Mouse (Mus musculus): ENCODE measurements around the gene Ms4a18. TPM values are rescaled to one million over a fixed set of nuclear protein-coding genes. Genes with fewer than 3 reads are reported as not detected.
A peak's percentile ranks its signal among the peaks of the same experiment; 100 is the strongest.

The Ms4a18 gene
- polyA plus RNA-seq, 1 experiment from 2014 or later, result not detected

GRCm38 (mm10) chr19:11048503-11048902, 30.7 kb upstream of the Ms4a18 start:
- no peak for ATAC-seq (ENCODE audit: low FRiP score, low TSS enrichment)
- Histone ChIP-seq H3K9ac (replicated peaks; ENCODE audit: low read length) (no peak overlapping the region), H3K36me3 (ENCODE audit: control insufficient read depth, insufficient read depth, low read length) (no peaks in the 10 kb centered on the region), H3K4me3 (replicated peaks; ENCODE audit: low read depth, low read length) (no peak overlapping the region), H3K4me1 (ENCODE audit: control insufficient read depth, insufficient read depth, low read length) (no peaks in the 10 kb centered on the region), H3K27ac (replicated peaks; ENCODE audit: low read depth, low read length) (no peak overlapping the region), H3K4me2 (ENCODE audit: low read length) (no peak overlapping the region), H3K27me3 (ENCODE audit: control insufficient read depth, insufficient read depth, low read length) (no peaks in the 10 kb centered on the region; the same call in 1 of the 2 replicates), H3K9me3 (ENCODE audit: control insufficient read depth, low read length) (no peaks in the 10 kb centered on the region)
- 82% methylated on average over 1 of the region's 1 CpGs for WGBS
- no peak for DNase-seq

DNA sequence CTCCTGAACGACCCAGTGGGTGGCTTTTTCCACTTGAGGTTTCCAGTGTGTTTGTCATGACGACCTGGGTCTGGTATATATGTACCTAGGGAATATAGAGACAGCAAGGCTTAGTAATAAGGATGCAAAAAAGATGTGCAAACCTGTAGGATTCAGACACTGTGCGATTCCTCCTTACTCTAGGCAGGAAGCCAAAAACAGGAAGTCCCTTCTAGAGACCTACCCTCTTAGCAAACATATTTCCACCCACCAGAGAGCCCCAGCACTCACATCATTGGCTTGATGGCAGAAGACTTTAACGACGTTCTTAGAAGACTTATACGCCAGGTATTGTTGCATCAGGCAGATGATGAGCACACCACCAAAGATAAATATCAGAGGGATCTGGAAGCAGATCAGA, 30.2 kb upstream of the Ms4a18 start:
- H3K9ac ChIP-seq (replicated peaks; ENCODE audit: low read length), result no peak overlapping the region
- no peaks in the 10 kb centered on the region for H3K9me3 ChIP-seq (ENCODE audit: control insufficient read depth, low read length)
- no peak overlapping the region for H3K4me2 ChIP-seq (ENCODE audit: low read length)
- H3K27ac ChIP-seq (replicated peaks; ENCODE audit: low read depth, low read length), result no peak overlapping the region
- H3K4me1 ChIP-seq (ENCODE audit: control insufficient read depth, insufficient read depth, low read length), result no peaks in the 10 kb centered on the region
- DNase-seq (no peak), ATAC-seq (ENCODE audit: low FRiP score, low TSS enrichment) (no peak)
- no peaks in the 10 kb centered on the region for H3K36me3 ChIP-seq (ENCODE audit: control insufficient read depth, insufficient read depth, low read length)
- WGBS, result 80% methylated on average over 6 of the region's 6 CpGs
- no peaks in the 10 kb centered on the region; the same call in 1 of the 2 replicates for H3K27me3 ChIP-seq (ENCODE audit: control insufficient read depth, insufficient read depth, low read length)
- H3K4me3 ChIP-seq (replicated peaks; ENCODE audit: low read depth, low read length), result no peak overlapping the region

DNA sequence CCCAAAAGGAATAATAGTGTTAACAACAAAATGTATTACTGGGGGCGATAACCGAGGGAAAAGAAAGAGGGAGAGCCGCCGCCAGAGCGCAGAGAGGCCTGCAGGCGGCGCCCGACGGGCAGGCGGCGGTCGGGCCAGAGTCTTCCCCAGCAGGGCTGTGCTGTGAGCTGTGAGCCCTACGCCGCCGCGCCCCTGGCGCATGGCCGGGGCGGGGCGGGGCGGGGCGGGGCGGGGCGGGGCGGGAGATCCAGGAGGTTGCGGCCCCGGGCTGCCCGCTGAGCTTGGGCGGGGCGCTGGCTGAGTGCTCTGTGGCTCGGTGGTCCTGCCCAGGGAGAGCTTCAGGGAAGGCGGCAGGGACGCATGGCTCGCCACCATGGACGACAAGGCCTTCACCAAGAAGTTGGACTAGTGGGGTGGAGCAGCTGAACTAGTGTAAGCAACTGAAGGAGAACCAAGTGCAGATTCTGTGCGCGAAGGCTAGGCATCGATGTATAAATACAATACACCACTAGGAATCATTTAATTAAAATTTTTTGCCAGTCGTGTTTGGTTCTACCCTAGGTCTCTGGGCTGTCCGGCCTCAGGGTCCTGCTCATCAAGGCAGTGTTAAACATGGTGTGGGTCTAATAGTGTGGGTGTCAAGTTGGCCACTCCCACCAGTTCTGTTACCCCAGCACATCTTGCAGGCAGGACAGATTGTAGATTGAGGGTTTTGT, 27.3 kb upstream of the Ms4a18 start:
- H3K4me1 ChIP-seq (ENCODE audit: control insufficient read depth, insufficient read depth, low read length), result no peaks in the 10 kb centered on the region
- 5% methylated on average over 38 of the region's 40 CpGs for WGBS
- no peak overlapping the region for H3K27ac ChIP-seq (replicated peaks; ENCODE audit: low read depth, low read length)
- ATAC-seq (ENCODE audit: low FRiP score, low TSS enrichment), result peak; percentile 94
- H3K4me2 ChIP-seq (ENCODE audit: low read length), result peak overlapping the region; percentile 63
- H3K36me3 ChIP-seq (ENCODE audit: control insufficient read depth, insufficient read depth, low read length), result no peaks in the 10 kb centered on the region
- no peaks in the 10 kb centered on the region for H3K9me3 ChIP-seq (ENCODE audit: control insufficient read depth, low read length)
- no peaks in the 10 kb centered on the region; the same call in 1 of the 2 replicates for H3K27me3 ChIP-seq (ENCODE audit: control insufficient read depth, insufficient read depth, low read length)
- peak overlapping the region; percentile 37; the same call in 1 of the 2 replicates for H3K9ac ChIP-seq (replicated peaks; ENCODE audit: low read length)
- H3K4me3 ChIP-seq (replicated peaks; ENCODE audit: low read depth, low read length), result peak overlapping the region; percentile 31
- peak; percentile 78 for DNase-seq

DNA sequence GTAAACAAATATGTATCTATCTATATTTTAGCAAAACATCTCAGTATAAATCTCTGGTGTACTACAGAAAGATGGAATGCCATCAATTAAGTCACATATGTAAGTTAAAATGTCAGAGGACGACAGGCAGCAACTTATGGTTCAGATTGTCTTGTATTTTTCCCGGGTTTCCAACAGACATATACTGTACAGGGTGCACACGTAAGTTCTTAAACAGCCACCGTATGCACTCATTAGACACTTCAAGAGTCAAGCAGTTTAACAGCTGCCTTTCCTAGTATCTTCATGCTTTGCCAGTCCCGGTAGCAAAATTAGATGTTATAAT, 26.8 kb upstream of the Ms4a18 start:
- 28% methylated on average over 5 of the region's 5 CpGs for WGBS
- DNase-seq (no peak), ATAC-seq (ENCODE audit: low FRiP score, low TSS enrichment) (peak; percentile 62)

GRCm38 (mm10) chr19:11037570-11037969, 19.7 kb upstream of the Ms4a18 start:
- H3K4me3 ChIP-seq (replicated peaks; ENCODE audit: low read depth, low read length), result no peak overlapping the region
- no peak for ATAC-seq (ENCODE audit: low FRiP score, low TSS enrichment)
- no peaks in the 10 kb centered on the region for H3K36me3 ChIP-seq (ENCODE audit: control insufficient read depth, insufficient read depth, low read length)
- H3K9me3 ChIP-seq (ENCODE audit: control insufficient read depth, low read length), result no peaks in the 10 kb centered on the region
- DNase-seq, result no peak
- no peaks in the 10 kb centered on the region for H3K4me1 ChIP-seq (ENCODE audit: control insufficient read depth, insufficient read depth, low read length)
- H3K9ac ChIP-seq (replicated peaks; ENCODE audit: low read length), result no peak overlapping the region
- no peak overlapping the region for H3K27ac ChIP-seq (replicated peaks; ENCODE audit: low read depth, low read length)
- H3K4me2 ChIP-seq (ENCODE audit: low read length), result no peak overlapping the region
- H3K27me3 ChIP-seq (ENCODE audit: control insufficient read depth, insufficient read depth, low read length), result no peaks in the 10 kb centered on the region

More for the DNA sequence above, 26.8 kb upstream of the Ms4a18 start:
- no peaks in the 10 kb centered on the region for H3K9me3 ChIP-seq (ENCODE audit: control insufficient read depth, low read length)
- H3K9ac ChIP-seq (replicated peaks; ENCODE audit: low read length), result peak overlapping the region; percentile 37; the same call in 1 of the 2 replicates
- peak overlapping the region; percentile 31 for H3K4me3 ChIP-seq (replicated peaks; ENCODE audit: low read depth, low read length)
- peak overlapping the region; percentile 63 for H3K4me2 ChIP-seq (ENCODE audit: low read length)
- H3K36me3 ChIP-seq (ENCODE audit: control insufficient read depth, insufficient read depth, low read length), result no peaks in the 10 kb centered on the region
- no peaks in the 10 kb centered on the region for H3K4me1 ChIP-seq (ENCODE audit: control insufficient read depth, insufficient read depth, low read length)
- H3K27ac ChIP-seq (replicated peaks; ENCODE audit: low read depth, low read length), result no peak overlapping the region
- H3K27me3 ChIP-seq (ENCODE audit: control insufficient read depth, insufficient read depth, low read length), result no peaks in the 10 kb centered on the region; the same call in 1 of the 2 replicates

DNA sequence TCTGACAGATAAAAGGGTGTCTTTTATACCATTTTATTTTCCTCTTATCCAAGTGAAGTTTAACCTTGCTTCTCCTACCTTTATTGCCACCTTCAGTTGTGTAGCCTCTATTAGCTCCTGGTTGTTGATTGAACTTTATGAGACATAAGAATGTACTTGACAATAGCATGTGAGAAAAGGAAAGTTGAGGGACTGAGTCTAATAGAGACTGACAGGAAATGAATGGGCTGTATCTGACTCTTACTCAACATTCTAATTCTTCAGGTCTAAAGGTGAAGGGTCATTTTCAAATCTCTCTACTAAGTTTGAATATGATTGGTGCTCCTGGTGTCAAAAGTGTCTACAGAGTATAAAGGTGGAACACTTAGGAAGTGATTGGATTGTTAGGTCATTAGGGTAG, 4.6 kb upstream of the Ms4a18 start:
- H3K9ac ChIP-seq (replicated peaks; ENCODE audit: low read length), result no peak overlapping the region
- H3K27ac ChIP-seq (replicated peaks; ENCODE audit: low read depth, low read length), result no peak overlapping the region
- ATAC-seq (ENCODE audit: low FRiP score, low TSS enrichment) (no peak), DNase-seq (no peak)
- H3K4me1 ChIP-seq (ENCODE audit: control insufficient read depth, insufficient read depth, low read length), result no peaks in the 10 kb centered on the region
- H3K4me2 ChIP-seq (ENCODE audit: low read length), result no peak overlapping the region
- no peaks in the 10 kb centered on the region for H3K27me3 ChIP-seq (ENCODE audit: control insufficient read depth, insufficient read depth, low read length)
- H3K36me3 ChIP-seq (ENCODE audit: control insufficient read depth, insufficient read depth, low read length), result no peaks in the 10 kb centered on the region
- no peak overlapping the region for H3K4me3 ChIP-seq (replicated peaks; ENCODE audit: low read depth, low read length)
- no peaks in the 10 kb centered on the region for H3K9me3 ChIP-seq (ENCODE audit: control insufficient read depth, low read length)

- no peak for DNase-seq
- Histone ChIP-seq H3K4me3 (replicated peaks; ENCODE audit: low read depth, low read length) (no peak overlapping the region), H3K9me3 (ENCODE audit: control insufficient read depth, low read length) (no peaks in the 10 kb centered on the region)
These were observed 580 bp downstream of the Ms4a18 start for GRCm38 (mm10) chr19:11017251-11017650.

DNA sequence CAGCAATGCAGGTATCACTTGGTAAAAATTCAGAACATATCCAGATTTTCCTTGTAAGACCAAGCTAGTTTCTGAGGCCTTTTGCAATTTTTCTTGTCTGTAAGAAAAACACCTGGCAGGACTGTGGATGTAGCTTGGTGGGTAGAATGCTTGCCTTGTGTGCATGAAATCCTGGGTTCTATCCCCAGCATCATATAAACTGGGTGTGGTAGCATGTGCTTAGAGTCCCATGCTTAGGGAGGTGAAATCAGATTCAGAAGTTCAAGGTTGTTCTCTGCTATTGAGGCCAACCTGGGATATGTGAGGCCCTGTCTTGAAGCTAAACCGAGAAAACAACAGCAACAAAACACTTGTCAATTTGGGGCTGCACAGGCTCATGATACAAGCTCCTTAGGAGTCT, 1.8 kb downstream of the Ms4a18 start:
- no peaks in the 10 kb centered on the region for H3K27me3 ChIP-seq (ENCODE audit: control insufficient read depth, insufficient read depth, low read length)
- H3K9ac ChIP-seq (replicated peaks; ENCODE audit: low read length), result no peak overlapping the region
- no peak overlapping the region for H3K27ac ChIP-seq (replicated peaks; ENCODE audit: low read depth, low read length)
- DNase-seq, result no peak
- H3K36me3 ChIP-seq (ENCODE audit: control insufficient read depth, insufficient read depth, low read length), result no peaks in the 10 kb centered on the region
- H3K4me2 ChIP-seq (ENCODE audit: low read length), result no peak overlapping the region
- H3K4me3 ChIP-seq (replicated peaks; ENCODE audit: low read depth, low read length), result no peak overlapping the region
- WGBS, result 72% methylated on average over 1 of the region's 1 CpGs
- no peaks in the 10 kb centered on the region for H3K9me3 ChIP-seq (ENCODE audit: control insufficient read depth, low read length)
- ATAC-seq (ENCODE audit: low FRiP score, low TSS enrichment), result no peak
- no peaks in the 10 kb centered on the region for H3K4me1 ChIP-seq (ENCODE audit: control insufficient read depth, insufficient read depth, low read length)

More at GRCm38 (mm10) chr19:11017251-11017650, 580 bp downstream of the Ms4a18 start:
- Histone ChIP-seq H3K4me2 (ENCODE audit: low read length) (no peak overlapping the region), H3K27me3 (ENCODE audit: control insufficient read depth, insufficient read depth, low read length) (no peaks in the 10 kb centered on the region), H3K4me1 (ENCODE audit: control insufficient read depth, insufficient read depth, low read length) (no peaks in the 10 kb centered on the region), H3K27ac (replicated peaks; ENCODE audit: low read depth, low read length) (no peak overlapping the region), H3K9ac (replicated peaks; ENCODE audit: low read length) (no peak overlapping the region), H3K36me3 (ENCODE audit: control insufficient read depth, insufficient read depth, low read length) (no peaks in the 10 kb centered on the region)
- 86% methylated on average over 2 of the region's 2 CpGs for WGBS
- no peak for ATAC-seq (ENCODE audit: low FRiP score, low TSS enrichment)

DNA sequence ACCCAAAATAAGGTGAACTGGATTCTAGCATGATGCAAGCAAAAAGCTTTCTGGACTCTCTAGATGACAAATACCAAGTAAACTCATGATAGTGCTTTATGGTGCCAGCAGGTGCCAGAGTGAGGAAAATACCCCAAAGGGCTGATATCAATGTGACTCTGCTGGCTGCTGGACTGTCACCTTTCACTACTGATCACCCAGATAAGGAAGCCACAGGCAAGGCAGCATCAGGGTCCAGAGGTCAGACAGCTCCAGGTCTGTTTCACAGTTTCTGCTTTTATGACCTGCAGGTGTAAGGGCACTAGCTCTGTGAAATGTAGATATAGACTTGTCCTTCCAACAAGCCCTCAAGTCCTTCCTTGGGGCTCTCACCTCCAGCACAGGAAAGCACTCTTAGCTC, 2.4 kb downstream of the Ms4a18 start:
- Histone ChIP-seq H3K27ac (replicated peaks; ENCODE audit: low read depth, low read length) (no peak overlapping the region), H3K36me3 (ENCODE audit: control insufficient read depth, insufficient read depth, low read length) (no peaks in the 10 kb centered on the region), H3K4me1 (ENCODE audit: control insufficient read depth, insufficient read depth, low read length) (no peaks in the 10 kb centered on the region), H3K27me3 (ENCODE audit: control insufficient read depth, insufficient read depth, low read length) (no peaks in the 10 kb centered on the region), H3K4me2 (ENCODE audit: low read length) (no peak overlapping the region), H3K9ac (replicated peaks; ENCODE audit: low read length) (no peak overlapping the region), H3K9me3 (ENCODE audit: control insufficient read depth, low read length) (no peaks in the 10 kb centered on the region), H3K4me3 (replicated peaks; ENCODE audit: low read depth, low read length) (no peak overlapping the region)
- DNase-seq (no peak), ATAC-seq (ENCODE audit: low FRiP score, low TSS enrichment) (no peak)

All from midbrain, embryonic 14.5 days (tissue).